In the genomic region with DNA sequence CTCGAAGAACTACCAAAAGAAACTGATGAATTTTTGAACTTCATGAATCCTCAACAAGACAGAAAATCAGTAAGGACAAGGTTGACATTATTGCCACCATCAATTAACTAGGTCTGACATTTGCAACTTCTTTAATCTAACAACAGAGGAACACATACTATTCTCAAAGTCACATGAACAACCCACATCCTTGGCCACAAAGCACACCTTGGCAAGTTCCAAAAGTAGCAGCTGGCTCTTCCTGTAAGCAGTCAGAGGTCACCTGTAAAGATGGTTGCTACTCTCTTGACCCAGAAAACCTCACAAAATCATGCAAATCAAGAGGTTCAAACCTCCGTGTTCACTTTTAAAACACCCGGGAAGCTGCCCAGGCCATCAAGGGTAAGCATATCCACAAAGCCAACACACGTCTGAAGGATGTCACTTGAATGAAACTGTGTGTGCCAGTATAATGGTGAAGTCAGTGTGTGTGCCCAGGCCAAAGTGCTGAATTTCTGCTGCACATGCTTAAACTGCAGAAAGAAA, we compare ENCODE assay signal across 19 mouse cellular contexts. TPM values are rescaled to one million over a fixed set of nuclear protein-coding genes. Genes with fewer than 3 reads are reported as not detected.
DNase-seq lines count a peak whose midpoint lies in the region; TF ChIP-seq lines count a peak whose summit lies in the region.
"Had no signal": no experiment of that assay in that cellular context is flagged by ENCODE, and none has a peak within 500 bp of the region (broad histone marks: within the 10 kb centered on the region; RNA-seq: fewer than 3 reads in every experiment).

No protein-coding gene starts in this region.

- peak overlapping the region; percentile 20; the same call in 1 of the 2 replicates for H3K27ac ChIP-seq in layer of hippocampus, adult 2 months
- H3K27ac ChIP-seq: embryonic facial prominence, embryonic 13.5 days; hindbrain, postnatal 0 days; liver, embryonic 15.5 days had no signal

- DNase-seq in layer of hippocampus, adult 2 months (ENCODE audit: low spot score in 2 of 2) = no peak
- DNase-seq in layer of hippocampus, adult 18-20 months (ENCODE audit: low spot score in 2 of 2) = no peak
- DNase-seq in CD8-positive naive resting alpha-beta T cell, adult 2 months (ENCODE audit: low read depth in 2 of 2, low spot score in 2 of 2) = peak; percentile 26 to 49
- peak; percentile 52 for DNase-seq in splenic B cell, adult 2 months (ENCODE audit: low read depth, low spot score)
- peak; percentile 36 for DNase-seq in thymus, postnatal 4 days
- DNase-seq in gastrocnemius, postnatal 36 days = no peak
- no peak for DNase-seq in urinary bladder, postnatal 36 days (ENCODE audit: low spot score in 2 of 2)
- DNase-seq: adrenal gland, postnatal 14 days; cerebellum, adult 8-10 months; heart, postnatal 10 days; kidney, adult 2 months; kidney, postnatal 14 days; right cerebral cortex, postnatal 14 days had no signal

- no peak overlapping the region for H3K4me3 ChIP-seq in layer of hippocampus, adult 2 months
- H3K4me3 ChIP-seq: embryonic facial prominence, embryonic 13.5 days; liver, embryonic 15.5 days had no signal

- no peaks in the 10 kb centered on the region for H3K27me3 ChIP-seq in splenic B cell, adult 2 months (ENCODE audit: control insufficient read depth, insufficient read depth, low read length, poor library complexity, severe bottlenecking)
- H3K27me3 ChIP-seq: embryonic facial prominence, embryonic 13.5 days; liver, embryonic 15.5 days had no signal

- intact Hi-C loops in gastrocnemius, postnatal 36 days (cut with DNase I) = no loop called here

- H3K36me3 ChIP-seq in splenic B cell, adult 2 months (ENCODE audit: control insufficient read depth, insufficient read depth, low read length, poor library complexity, severe bottlenecking) = no peaks in the 10 kb centered on the region
- H3K36me3 ChIP-seq: embryonic facial prominence, embryonic 13.5 days; liver, embryonic 15.5 days had no signal

- no peak for TF ChIP-seq CTCF in layer of hippocampus, adult 2 months (conservative IDR thresholded peaks at IDR 0.05)

RNA-seq across cellular contexts. Expression of a gene that starts 12.5 kb away (rescaled TPM):
- 100 to 1,000 TPM; 159 to 164 TPM for total RNA-seq in layer of hippocampus, adult 2 months (2021)
- 100 to 1,000 TPM; 163 to 168 TPM for total RNA-seq in layer of hippocampus, adult 18-20 months (2021)
- total RNA-seq in gastrocnemius, postnatal 36 days (2021) = 10 to 100 TPM; 85.8 to 90.9 TPM

RNA-seq across cellular contexts. Expression of a gene that starts 49.6 kb away (rescaled TPM):
- 10 to 100 TPM; 23.6 to 24.8 TPM for total RNA-seq in layer of hippocampus, adult 2 months (2021)
- total RNA-seq in layer of hippocampus, adult 18-20 months (2021) = 10 to 100 TPM; 23.3 to 24.4 TPM
- 1 to 10 TPM; 3.7 to 4.2 TPM for total RNA-seq in gastrocnemius, postnatal 36 days (2021)

RNA-seq across cellular contexts. Expression of a gene that starts 56.0 kb away (rescaled TPM):
- not detected for total RNA-seq in layer of hippocampus, adult 2 months (2021)
- not detected for total RNA-seq in layer of hippocampus, adult 18-20 months (2021)
- not detected for total RNA-seq in gastrocnemius, postnatal 36 days (2021)
- total RNA-seq: adrenal gland, postnatal 14 days; gastrocnemius, adult 18-20 months; heart, postnatal 10 days; hindbrain, postnatal 0 days; layer of hippocampus, postnatal 10 days; megakaryocyte, adult 5-6 weeks had no signal

Comparison
In these comparisons a context has a peak if more than half of its experiments do, and no peak if none do; other contexts are left out.
1. DNase-seq: peak in CD8-positive naive resting alpha-beta T cell, adult 2 months (2 of 2), splenic B cell, adult 2 months (single experiment) and thymus, postnatal 4 days (single experiment); none in layer of hippocampus, adult 2 months (0 of 2), layer of hippocampus, adult 18-20 months (0 of 2), gastrocnemius, postnatal 36 days (0 of 2) and urinary bladder, postnatal 36 days (0 of 2).
2. RNA of a gene that starts 49.6 kb away (total RNA-seq): 23.6 to 24.8 TPM in layer of hippocampus, adult 2 months and 23.3 to 24.4 TPM in layer of hippocampus, adult 18-20 months; 3.7 to 4.2 TPM in gastrocnemius, postnatal 36 days; every median in the first group is over 4 times any median in the second.